Mouse (Mus musculus) limb, embryonic 14.5 days (tissue): Measurements from ENCODE around the gene Fblim1. TPM values are rescaled to one million over a fixed set of nuclear protein-coding genes. Genes with fewer than 3 reads are reported as not detected.

ENCODE experiments used
- ATAC-seq: fragments of 200-750 bp; cut with Nextera tagmentation; 2 replicates; pipeline ENCODE4 v1.8.0; 2017; ENCODE audit warnings: low read depth, moderate number of reproducible peaks, moderate TSS enrichment; ENCODE audit not compliant: low FRiP score
- DNase-seq: peaks from one replicate; pipeline ENCODE4 v3.0.0-alpha.2; 2015; ENCODE audit warnings: low spot score
- H3K27ac ChIP-seq: fragments of 300-500 bp; sonication (generic); replicated peaks from 2 replicates; pipeline ENCODE4 v1.5.1; 2014; ENCODE audit warnings: low read depth, mild to moderate bottlenecking, low read length, moderate library complexity, mixed read lengths
- H3K27me3 ChIP-seq: fragments of 300-500 bp; sonication (generic); 2 replicates; pipeline ENCODE4 v1.6.1; 2014; ENCODE audit warnings: low read length, mixed read lengths; ENCODE audit not compliant: control insufficient read depth, insufficient read depth
- H3K36me3 ChIP-seq: fragments of 300-500 bp; sonication (generic); 2 replicates; pipeline ENCODE4 v1.6.1; 2014; ENCODE audit warnings: mild to moderate bottlenecking, low read length, moderate library complexity, mixed read lengths; ENCODE audit not compliant: control insufficient read depth, insufficient read depth
- H3K4me1 ChIP-seq: fragments of 300-500 bp; sonication (generic); 2 replicates; pipeline ENCODE4 v1.6.1; 2014; ENCODE audit warnings: antibody characterized with exemption, low read length, mixed read lengths; ENCODE audit not compliant: control insufficient read depth, insufficient read depth
- H3K4me2 ChIP-seq: fragments of 300-500 bp; sonication (generic); replicated peaks from 2 replicates; pipeline ENCODE4 v1.6.1; 2014; ENCODE audit warnings: low read depth, mild to moderate bottlenecking, low read length, moderate library complexity; ENCODE audit not compliant: severe bottlenecking
- H3K4me3 ChIP-seq: fragments of 300-500 bp; sonication (generic); replicated peaks from 2 replicates; pipeline ENCODE4 v1.5.1; 2014; ENCODE audit warnings: low read length
- H3K9ac ChIP-seq: fragments of 300-500 bp; sonication (generic); 2 replicates; pipeline ENCODE4 v1.6.1; 2014; ENCODE audit warnings: mild to moderate bottlenecking, low read depth, low read length, moderate library complexity; ENCODE audit not compliant: severe bottlenecking
- H3K9me3 ChIP-seq: fragments of 300-500 bp; sonication (generic); 2 replicates; pipeline ENCODE4 v1.6.1; 2016; ENCODE audit warnings: low read length; ENCODE audit not compliant: control insufficient read depth
- POLR2A ChIP-seq: fragments of 200-500 bp; IDR thresholded peaks from 2 replicates; pipeline ENCODE4 v1.8.0; 2012; ENCODE audit warnings: inconsistent platforms, mild to moderate bottlenecking, moderate library complexity, borderline replicate concordance; ENCODE audit not compliant: insufficient read depth, insufficient read length; ENCODE audit errors: extremely low read depth
- WGBS: fragments of 180-500 bp; shearing (Covaris S2); extraction: QIAGEN DNeasy Blood & Tissue Kit; methylation state at CpG from one replicate; pipeline ENCODE4 v1.1.7; 2014; 5-methylcytosine and 5-hydroxymethylcytosine counted together
- polyA plus RNA-seq, 2 experiments: library from polyadenylated mRNA; depleted of rRNA in 1 of 2; stranded (reverse) in 1 of 2; unstranded in 1 of 2; fragments of >200 nt; fragmentation: Nextera tagmentation in 1 of 2; extraction: Ambion mirVana in 1 of 2; gene quantifications; 2 replicates each; pipeline versions ENCODE4 v1.2.1 to v1.2.3; 2012 to 2014

Gene Fblim1
- polyA plus RNA-seq, 2 experiments = 33.7 to 52.2 TPM

- Histone ChIP-seq H3K9me3 (no peaks in the 10 kb centered on the region), H3K36me3 (peaks cover 26% of the 10 kb centered on the region), H3K4me3 (no peak overlapping the region), H3K9ac (no peak overlapping the region), H3K27ac (no peak overlapping the region), H3K4me2 (no peak overlapping the region), H3K4me1 (0 out of 2 replicates have a peak, but pooled peaks cover 3% of the 10 kb centered on the region), H3K27me3 (no peaks in the 10 kb centered on the region)
- TF ChIP-seq POLR2A = no peak
- no peak for ATAC-seq
- 82% methylated on average over 5 of the region's 5 CpGs for WGBS
- DNase-seq = no peak
Measured at GRCm38 (mm10) chr4:141622580-141622979, 16.7 kb upstream of the Fblim1 start.

GRCm38 (mm10) chr4:141622091-141622490 lies 16.2 kb upstream of the Fblim1 start:
- no peak for TF ChIP-seq POLR2A
- H3K9ac ChIP-seq = no peak overlapping the region
- H3K27ac ChIP-seq = no peak overlapping the region
- H3K36me3 ChIP-seq = peaks cover 22% of the 10 kb centered on the region
- no peak overlapping the region for H3K4me2 ChIP-seq
- no peak overlapping the region for H3K4me3 ChIP-seq
- no peaks in the 10 kb centered on the region for H3K27me3 ChIP-seq
- H3K9me3 ChIP-seq = no peaks in the 10 kb centered on the region
- no peak for DNase-seq
- 78% methylated on average over 8 of the region's 8 CpGs for WGBS
- no peak for ATAC-seq
- H3K4me1 ChIP-seq = 0 out of 2 replicates have a peak, but pooled peaks cover 6% of the 10 kb centered on the region

- 84% methylated on average over 8 of the region's 8 CpGs for WGBS
- ATAC-seq = no peak
- H3K9ac ChIP-seq = no peak overlapping the region
Measured at GRCm38 (mm10) chr4:141621297-141621696, 15.4 kb upstream of the Fblim1 start.

GRCm38 (mm10) chr4:141619299-141619883 lies 13.5 kb upstream of the Fblim1 start:
- WGBS = 84% methylated on average over 9 of the region's 9 CpGs
- Histone ChIP-seq H3K27me3 (no peaks in the 10 kb centered on the region), H3K36me3 (no peaks in the 10 kb centered on the region), H3K4me3 (no peak overlapping the region), H3K4me1 (0 out of 2 replicates have a peak, but pooled peaks cover 6% of the 10 kb centered on the region), H3K9me3 (no peaks in the 10 kb centered on the region), H3K27ac (no peak overlapping the region), H3K9ac (no peak overlapping the region), H3K4me2 (no peak overlapping the region)
- TF ChIP-seq POLR2A = no peak
- no peak for DNase-seq
- ATAC-seq = no peak

More at GRCm38 (mm10) chr4:141621297-141621696, 15.4 kb upstream of the Fblim1 start:
- Histone ChIP-seq H3K36me3 (peaks cover 15% of the 10 kb centered on the region), H3K9me3 (no peaks in the 10 kb centered on the region), H3K27ac (no peak overlapping the region), H3K4me2 (no peak overlapping the region), H3K27me3 (no peaks in the 10 kb centered on the region), H3K4me1 (0 out of 2 replicates have a peak, but pooled peaks cover 6% of the 10 kb centered on the region), H3K4me3 (no peak overlapping the region)
- no peak for DNase-seq
- TF ChIP-seq POLR2A = no peak

- Histone ChIP-seq H3K4me2 (peak within 1 kb of the TSS; percentile 44), H3K9ac (peak within 1 kb of the TSS; percentile 34; the same call in 1 of the 2 replicates), H3K4me1 (0 out of 2 replicates have a peak, but pooled peaks cover 6% of the 10 kb centered on the region), H3K27me3 (no peaks in the 10 kb centered on the region), H3K4me3 (peak within 1 kb of the TSS; percentile 24), H3K27ac (no peak within 1 kb of the TSS), H3K9me3 (no peaks in the 10 kb centered on the region), H3K36me3 (no peaks in the 10 kb centered on the region)
- DNase-seq = no peak
- ATAC-seq = peak; percentile 51; the same call in 1 of the 2 replicates
- TF ChIP-seq POLR2A = no peak
- WGBS = 24% methylated on average over 19 of the region's 20 CpGs
Measured at GRCm38 (mm10) chr4:141618565-141619243, 12.8 kb upstream of the Fblim1 start, which contains the start of gene Tmem82. TSS of gene Tmem82 (minus strand) at chr4:141618633.
